Mouse (Mus musculus): ENCODE data around the gene Ntm.

The Ntm gene

GRCm38 (mm10) chr9:29802990-29803737 lies 159.8 kb downstream of the Ntm start:
- no peak for DNase-seq (ENCODE audit: low read depth, low spot score)

GRCm38 (mm10) chr9:29802071-29802705 lies 160.8 kb downstream of the Ntm start:
- DNase-seq (ENCODE audit: low read depth, low spot score): no peak

- no peak for DNase-seq (ENCODE audit: low read depth, low spot score)
These were observed 166.7 kb downstream of the Ntm start for GRCm38 (mm10) chr9:29796281-29796680.

- DNase-seq (ENCODE audit: low read depth, low spot score): no peak
These were observed 171.6 kb downstream of the Ntm start for GRCm38 (mm10) chr9:29791199-29791915.

- DNase-seq (ENCODE audit: low read depth, low spot score): no peak
These were observed 172.9 kb downstream of the Ntm start for GRCm38 (mm10) chr9:29790017-29790416.

- no peak for DNase-seq (ENCODE audit: low read depth, low spot score)
These were observed 174.1 kb downstream of the Ntm start for GRCm38 (mm10) chr9:29788855-29789254.

- no peak for DNase-seq (ENCODE audit: low read depth, low spot score)
These were observed 175.5 kb downstream of the Ntm start for GRCm38 (mm10) chr9:29787408-29787807.

- no peak for DNase-seq (ENCODE audit: low read depth, low spot score)
These were observed 180.2 kb downstream of the Ntm start for GRCm38 (mm10) chr9:29782697-29783096.

GRCm38 (mm10) chr9:29779739-29780138 lies 183.2 kb downstream of the Ntm start:
- no peak for DNase-seq (ENCODE audit: low read depth, low spot score)

GRCm38 (mm10) chr9:29776951-29777350 lies 186.0 kb downstream of the Ntm start:
- DNase-seq (ENCODE audit: low read depth, low spot score): no peak

- no peak for DNase-seq (ENCODE audit: low read depth, low spot score)
These were observed 186.4 kb downstream of the Ntm start for GRCm38 (mm10) chr9:29776542-29776941.

GRCm38 (mm10) chr9:29776030-29776429 lies 186.9 kb downstream of the Ntm start:
- DNase-seq (ENCODE audit: low read depth, low spot score): no peak

- no peak for DNase-seq (ENCODE audit: low read depth, low spot score)
These were observed 190.1 kb downstream of the Ntm start for GRCm38 (mm10) chr9:29772625-29773388.

- no peak for DNase-seq (ENCODE audit: low read depth, low spot score)
These were observed 191.1 kb downstream of the Ntm start for GRCm38 (mm10) chr9:29771870-29772269.

GRCm38 (mm10) chr9:29771071-29771785 lies 191.7 kb downstream of the Ntm start:
- DNase-seq (ENCODE audit: low read depth, low spot score): no peak

GRCm38 (mm10) chr9:29769361-29769760 lies 193.6 kb downstream of the Ntm start:
- no peak for DNase-seq (ENCODE audit: low read depth, low spot score)

GRCm38 (mm10) chr9:29765990-29766980 lies 196.7 kb downstream of the Ntm start:
- DNase-seq (ENCODE audit: low read depth, low spot score): no peak

GRCm38 (mm10) chr9:29763338-29763737 lies 199.6 kb downstream of the Ntm start:
- no peak for DNase-seq (ENCODE audit: low read depth, low spot score)

GRCm38 (mm10) chr9:29761952-29762586 lies 200.9 kb downstream of the Ntm start:
- DNase-seq (ENCODE audit: low read depth, low spot score): no peak

Measured in A20 (cell line).